Mouse (Mus musculus) megakaryocyte, embryonic 14.5 days (primary cell): ENCODE data around the gene Fam189b.

Experiments used
- FLI1 ChIP-seq: IDR thresholded peaks from 2 replicates; pipeline ENCODE4 v1.6.1; 2012; ENCODE audit warnings: low read length, inconsistent platforms, mixed read lengths
- GATA1 ChIP-seq: IDR thresholded peaks from 3 replicates; pipeline ENCODE4 v1.6.1; 2012; ENCODE audit warnings: mixed read lengths, low read length, inconsistent platforms, borderline replicate concordance

GRCm38 (mm10) chr3:89136365-89136764, 46.6 kb upstream of the Fam189b start:
- TF ChIP-seq GATA1 (no peak), FLI1 (no peak)
